Mouse (Mus musculus) embryonic facial prominence, embryonic 14.5 days (tissue): Measurements from ENCODE around the gene Tmem107. TPM values are rescaled to one million over a fixed set of nuclear protein-coding genes. Genes with fewer than 3 reads are reported as not detected.

ENCODE experiments used
- ATAC-seq: fragments of 200-750 bp; cut with Nextera tagmentation; 2 replicates; pipeline ENCODE4 v1.8.0; 2017; ENCODE audit warnings: low read depth, moderate number of reproducible peaks, moderate TSS enrichment
- DNase-seq: peaks from one replicate; pipeline ENCODE4 v3.0.0-alpha.2; 2015; ENCODE audit warnings: low spot score
- H3K27ac ChIP-seq: fragments of 300-500 bp; sonication (generic); replicated peaks from 2 replicates; pipeline ENCODE4 v1.5.1; 2014; ENCODE audit warnings: low read depth, mild to moderate bottlenecking, low read length, moderate library complexity
- H3K27me3 ChIP-seq: fragments of 300-500 bp; sonication (generic); replicated peaks from 2 replicates; pipeline ENCODE4 v1.6.1; 2014; ENCODE audit warnings: low read length; ENCODE audit not compliant: control insufficient read depth, insufficient read depth
- H3K36me3 ChIP-seq: fragments of 300-500 bp; sonication (generic); 2 replicates; pipeline ENCODE4 v1.6.1; 2014; ENCODE audit warnings: low read length, mixed read lengths; ENCODE audit not compliant: control insufficient read depth, insufficient read depth
- H3K4me1 ChIP-seq: fragments of 300-500 bp; sonication (generic); 2 replicates; pipeline ENCODE4 v1.6.1; 2014; ENCODE audit warnings: antibody characterized with exemption, low read length; ENCODE audit not compliant: control insufficient read depth, insufficient read depth
- H3K4me2 ChIP-seq: fragments of 300-500 bp; sonication (generic); 2 replicates; pipeline ENCODE4 v1.6.1; 2014; ENCODE audit warnings: low read depth, mild to moderate bottlenecking, low read length, moderate library complexity, mixed read lengths
- H3K4me3 ChIP-seq: fragments of 300-500 bp; sonication (generic); 2 replicates; pipeline ENCODE4 v1.5.1; 2014; ENCODE audit warnings: low read depth, mild to moderate bottlenecking, low read length
- H3K9ac ChIP-seq: fragments of 300-500 bp; sonication (generic); 2 replicates; pipeline ENCODE4 v1.6.1; 2014; ENCODE audit warnings: low read depth, mild to moderate bottlenecking, low read length, moderate library complexity, mixed read lengths
- H3K9me3 ChIP-seq: fragments of 300-500 bp; sonication (generic); 2 replicates; pipeline ENCODE4 v1.6.1; 2016; ENCODE audit warnings: low read length; ENCODE audit not compliant: control insufficient read depth
- WGBS: fragments of 180-500 bp; shearing (Covaris S2); extraction: QIAGEN DNeasy Blood & Tissue Kit; methylation state at CpG from one replicate; pipeline ENCODE4 v1.1.7; 2014; 5-methylcytosine and 5-hydroxymethylcytosine counted together
- polyA plus RNA-seq: library from polyadenylated mRNA; unstranded; fragments of >200 nt; fragmentation: Nextera tagmentation; extraction: Ambion mirVana; gene quantifications from 2 replicates; pipeline ENCODE4 v1.2.1, GENCODE M21; 2014

Tmem107 gene
- polyA plus RNA-seq, 1 experiment from 2014 or later: 87.8 TPM

DNA sequence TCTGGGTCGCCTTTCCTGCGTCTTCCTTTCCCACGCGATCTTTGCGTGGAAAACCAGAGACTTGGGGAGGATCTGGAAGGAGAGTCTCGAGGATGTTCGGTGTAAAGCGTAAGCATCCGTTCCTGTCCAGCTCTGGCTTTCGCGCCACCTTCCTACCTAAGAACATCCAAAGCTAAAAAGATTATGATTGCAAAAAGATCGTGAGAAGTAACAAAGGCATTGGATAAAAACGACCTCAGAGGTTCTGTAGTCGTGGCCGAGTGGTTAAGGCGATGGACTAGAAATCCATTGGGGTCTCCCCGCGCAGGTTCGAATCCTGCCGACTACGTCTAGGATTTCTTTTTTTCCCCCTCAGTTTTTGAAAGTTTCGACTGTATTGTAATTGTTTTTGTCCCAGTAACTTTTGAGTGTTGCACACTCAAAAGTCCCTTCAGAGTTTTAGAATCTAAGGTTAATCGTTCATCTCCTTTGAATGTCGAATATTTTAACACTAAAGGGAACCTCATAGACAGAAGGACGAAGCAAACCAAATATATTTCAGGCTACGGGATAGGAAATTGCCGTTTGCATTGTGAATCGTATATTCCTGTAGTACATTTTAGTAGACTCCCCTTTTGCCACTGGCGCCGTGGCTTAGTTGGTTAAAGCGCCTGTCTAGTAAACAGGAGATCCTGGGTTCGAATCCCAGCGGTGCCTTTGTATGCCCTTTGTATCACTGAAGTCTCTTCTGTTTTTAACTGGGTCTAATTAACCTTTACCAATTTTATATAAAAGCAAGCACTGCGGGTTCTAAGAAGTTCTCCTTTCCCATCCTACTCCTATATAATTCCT lies 33.2 kb upstream of the Tmem107 start:
- Histone ChIP-seq H3K4me2 (peak overlapping the region; percentile 51), H3K9ac (peak overlapping the region; percentile 67), H3K27ac (peak overlapping the region; percentile 75), H3K9me3 (no peaks in the 10 kb centered on the region), H3K27me3 (no peaks in the 10 kb centered on the region), H3K36me3 (peaks cover 35% of the 10 kb centered on the region), H3K4me1 (peaks cover 19% of the 10 kb centered on the region), H3K4me3 (peak overlapping the region; percentile 53)
- ATAC-seq (peak; percentile 14), DNase-seq (peak; percentile 94)
- WGBS: under 1% methylated on average over 34 of the region's 34 CpGs

- no peak overlapping the region for H3K9ac ChIP-seq
- H3K27ac ChIP-seq: no peak overlapping the region
- H3K36me3 ChIP-seq: peaks cover 29% of the 10 kb centered on the region
- H3K4me2 ChIP-seq: peak overlapping the region; percentile 66
- DNase-seq: no peak
- no peaks in the 10 kb centered on the region for H3K9me3 ChIP-seq
- WGBS: 67% methylated on average over 5 of the region's 5 CpGs
- H3K4me1 ChIP-seq: peaks cover 19% of the 10 kb centered on the region
- peak overlapping the region; percentile 53; the same call in 1 of the 2 replicates for H3K4me3 ChIP-seq
- ATAC-seq: no peak
- no peaks in the 10 kb centered on the region for H3K27me3 ChIP-seq
These were observed 32.4 kb upstream of the Tmem107 start for GRCm38 (mm10) chr11:69038173-69038572.

- Histone ChIP-seq H3K4me2 (peak within 1 kb of the TSS; percentile 80), H3K36me3 (peaks cover 26% of the 10 kb centered on the region), H3K4me1 (no peaks in the 10 kb centered on the region), H3K27ac (peak within 1 kb of the TSS; percentile 85), H3K9ac (peak within 1 kb of the TSS; percentile 81), H3K27me3 (no peaks in the 10 kb centered on the region), H3K4me3 (peak within 1 kb of the TSS; percentile 76), H3K9me3 (no peaks in the 10 kb centered on the region)
- WGBS: under 1% methylated on average over 41 of the region's 54 CpGs
- DNase-seq: peak; percentile 97
- peak; percentile 84 for ATAC-seq
These were observed 24.8 kb upstream of the Tmem107 start, which contains the start of gene Aurkb for GRCm38 (mm10) chr11:69045531-69046394. Gene Aurkb, plus strand, starts transcription at chr11:69045647.

DNA sequence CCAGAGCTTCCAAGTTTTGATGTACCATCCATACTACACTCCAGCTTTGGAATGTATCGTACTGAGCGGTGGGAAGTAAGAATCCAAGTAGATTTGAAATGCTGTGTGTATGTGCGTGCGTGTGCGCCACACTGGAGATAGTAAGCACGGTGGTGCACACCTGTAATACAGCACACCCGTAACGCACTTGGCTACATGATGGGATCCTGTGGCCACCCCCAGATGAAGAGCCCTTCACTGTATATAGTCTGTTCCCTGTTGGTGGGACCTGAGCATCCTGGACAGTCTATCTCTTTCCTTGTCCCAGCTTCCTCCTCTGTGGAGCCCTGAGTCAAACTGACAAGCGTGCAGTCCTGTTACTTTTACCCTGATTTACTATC lies 24.2 kb upstream of the Tmem107 start:
- ATAC-seq: no peak
- Histone ChIP-seq H3K4me1 (no peaks in the 10 kb centered on the region), H3K4me2 (peak overlapping the region; percentile 80), H3K27me3 (no peaks in the 10 kb centered on the region), H3K9me3 (no peaks in the 10 kb centered on the region), H3K36me3 (peaks cover 32% of the 10 kb centered on the region), H3K4me3 (peak overlapping the region; percentile 76), H3K27ac (peak overlapping the region; percentile 85; the same call in 1 of the 2 replicates), H3K9ac (peak overlapping the region; percentile 81)
- no peak for DNase-seq
- 10% methylated on average over 9 of the region's 9 CpGs for WGBS

- Histone ChIP-seq H3K27me3 (no peaks in the 10 kb centered on the region), H3K9me3 (no peaks in the 10 kb centered on the region), H3K4me3 (no peak overlapping the region), H3K9ac (no peak overlapping the region), H3K4me2 (peak overlapping the region; percentile 80; the same call in 1 of the 2 replicates), H3K4me1 (no peaks in the 10 kb centered on the region), H3K27ac (no peak overlapping the region), H3K36me3 (peaks cover 39% of the 10 kb centered on the region)
- DNase-seq (no peak), ATAC-seq (no peak)
- 92% methylated on average over 12 of the region's 12 CpGs for WGBS
These were observed 23.0 kb upstream of the Tmem107 start for GRCm38 (mm10) chr11:69047592-69047991.

- Histone ChIP-seq H3K4me1 (no peaks in the 10 kb centered on the region), H3K4me3 (no peak overlapping the region), H3K27ac (no peak overlapping the region), H3K9me3 (no peaks in the 10 kb centered on the region), H3K4me2 (no peak overlapping the region), H3K36me3 (peaks cover 40% of the 10 kb centered on the region), H3K9ac (no peak overlapping the region), H3K27me3 (no peaks in the 10 kb centered on the region)
- ATAC-seq (no peak), DNase-seq (no peak)
- 92% methylated on average over 14 of the region's 14 CpGs for WGBS
These were observed 22.5 kb upstream of the Tmem107 start for GRCm38 (mm10) chr11:69048151-69048550.

DNA sequence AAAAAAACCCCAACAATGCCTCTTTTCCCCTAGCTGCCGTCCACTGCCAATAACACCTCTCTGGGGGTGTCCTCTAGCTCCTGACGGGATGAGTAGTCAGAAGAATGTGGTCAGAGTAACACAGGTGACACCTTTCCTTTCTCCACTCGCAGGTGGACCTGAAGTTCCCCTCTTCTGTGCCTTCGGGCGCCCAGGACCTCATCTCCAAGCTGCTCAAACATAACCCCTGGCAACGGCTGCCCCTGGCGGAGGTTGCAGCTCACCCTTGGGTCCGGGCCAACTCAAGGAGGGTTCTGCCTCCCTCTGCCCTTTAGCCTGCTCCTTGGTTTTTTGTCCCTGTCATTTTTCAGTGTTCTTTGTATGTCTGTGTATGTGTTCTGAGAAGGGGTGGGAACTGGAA lies 19.9 kb upstream of the Tmem107 start:
- no peaks in the 10 kb centered on the region for H3K4me1 ChIP-seq
- ATAC-seq (no peak), DNase-seq (no peak)
- no peak overlapping the region for H3K4me3 ChIP-seq
- H3K27ac ChIP-seq: no peak overlapping the region
- no peak overlapping the region for H3K4me2 ChIP-seq
- H3K27me3 ChIP-seq: no peaks in the 10 kb centered on the region
- no peak overlapping the region for H3K9ac ChIP-seq
- no peaks in the 10 kb centered on the region for H3K9me3 ChIP-seq
- 89% methylated on average over 8 of the region's 8 CpGs for WGBS
- H3K36me3 ChIP-seq: peaks cover 46% of the 10 kb centered on the region

- no peak overlapping the region for H3K27ac ChIP-seq
- 83% methylated on average over 4 of the region's 4 CpGs for WGBS
- no peak overlapping the region for H3K4me3 ChIP-seq
- H3K4me1 ChIP-seq: no peaks in the 10 kb centered on the region
- H3K4me2 ChIP-seq: no peak overlapping the region
- no peak for DNase-seq
- H3K9ac ChIP-seq: no peak overlapping the region
- no peak for ATAC-seq
- no peaks in the 10 kb centered on the region for H3K27me3 ChIP-seq
- peaks cover 46% of the 10 kb centered on the region for H3K36me3 ChIP-seq
- H3K9me3 ChIP-seq: no peaks in the 10 kb centered on the region
These were observed 18.8 kb upstream of the Tmem107 start for GRCm38 (mm10) chr11:69051771-69052170.
